Mouse (Mus musculus) hindbrain, embryonic 13.5 days (tissue): ENCODE data around the gene Akap7. TPM values are rescaled to one million over a fixed set of nuclear protein-coding genes. Genes with fewer than 3 reads are reported as not detected.

Experiments
- ATAC-seq: fragments of 200-750 bp; cut with Nextera tagmentation; 2 replicates; pipeline ENCODE4 v1.8.0; 2017; ENCODE audit warnings: moderate TSS enrichment; ENCODE audit not compliant: low FRiP score
- H3K27ac ChIP-seq: fragments of 300-500 bp; sonication (generic); 2 replicates; pipeline ENCODE4 v1.5.1; 2015; ENCODE audit warnings: inconsistent platforms, mild to moderate bottlenecking, moderate library complexity
- H3K27me3 ChIP-seq: fragments of 300-500 bp; sonication (generic); 2 replicates; pipeline ENCODE4 v1.6.1; 2015; ENCODE audit warnings: mild to moderate bottlenecking, inconsistent platforms
- H3K36me3 ChIP-seq: fragments of 300-500 bp; sonication (generic); 2 replicates; pipeline ENCODE4 v1.6.1; 2015; ENCODE audit warnings: mild to moderate bottlenecking, inconsistent platforms
- H3K4me1 ChIP-seq: fragments of 300-500 bp; sonication (generic); replicated peaks from 2 replicates; pipeline ENCODE4 v1.6.1; 2015; ENCODE audit warnings: inconsistent platforms
- H3K4me2 ChIP-seq: fragments of 300-500 bp; sonication (generic); 2 replicates; pipeline ENCODE4 v1.6.1; 2015; ENCODE audit warnings: inconsistent platforms, mild to moderate bottlenecking, moderate library complexity
- H3K4me3 ChIP-seq: fragments of 300-500 bp; sonication (generic); 2 replicates; pipeline ENCODE4 v1.5.1; 2015; ENCODE audit warnings: mild to moderate bottlenecking, inconsistent platforms
- H3K9ac ChIP-seq: fragments of 300-500 bp; sonication (generic); 2 replicates; pipeline ENCODE4 v1.6.1; 2015; ENCODE audit warnings: mild to moderate bottlenecking, inconsistent platforms
- H3K9me3 ChIP-seq: fragments of 300-500 bp; sonication (generic); 2 replicates; pipeline ENCODE4 v1.6.1; 2016; ENCODE audit warnings: inconsistent platforms
- WGBS: fragments of 180-500 bp; shearing (Covaris S2); methylation state at CpG from one replicate; pipeline ENCODE4 v1.1.7; 2015; 5-methylcytosine and 5-hydroxymethylcytosine counted together
- polyA plus RNA-seq: library from polyadenylated mRNA; unstranded; fragments of >200 nt; fragmentation: Nextera tagmentation; extraction: Ambion mirVana; gene quantifications from 2 replicates; pipeline ENCODE4 v1.2.1, GENCODE M21; 2015

The Akap7 gene
- polyA plus RNA-seq, 1 experiment from 2014 or later: 28.1 TPM

DNA sequence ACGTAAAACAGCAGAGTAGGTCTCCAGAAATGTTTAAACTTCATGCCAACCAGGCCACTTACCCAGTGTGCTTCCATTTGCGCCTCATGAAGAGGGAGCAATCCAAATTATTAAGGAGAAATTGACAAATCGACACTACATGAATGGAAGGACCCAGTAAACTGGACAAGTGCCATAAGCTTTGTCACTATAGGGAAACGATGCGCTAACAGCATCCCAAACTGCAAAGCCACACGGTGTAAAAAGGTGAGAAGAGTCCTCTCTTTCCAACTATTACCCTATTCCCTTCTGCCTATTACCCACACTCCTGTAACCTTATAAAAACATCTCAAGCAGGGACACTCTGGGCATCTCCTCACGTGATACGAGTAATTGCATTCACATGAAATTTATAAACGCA lies 11.8 kb downstream of the Akap7 start:
- 85% methylated on average over 9 of the region's 9 CpGs for WGBS
- no peak overlapping the region; the same call in 1 of the 2 replicates for H3K4me3 ChIP-seq
- no peaks in the 10 kb centered on the region for H3K27me3 ChIP-seq
- peaks cover 10% of the 10 kb centered on the region for H3K4me1 ChIP-seq
- H3K9me3 ChIP-seq: no peaks in the 10 kb centered on the region
- no peak overlapping the region for H3K27ac ChIP-seq
- H3K4me2 ChIP-seq: no peak overlapping the region
- H3K36me3 ChIP-seq: no peaks in the 10 kb centered on the region
- ATAC-seq: no peak
- no peak overlapping the region for H3K9ac ChIP-seq

DNA sequence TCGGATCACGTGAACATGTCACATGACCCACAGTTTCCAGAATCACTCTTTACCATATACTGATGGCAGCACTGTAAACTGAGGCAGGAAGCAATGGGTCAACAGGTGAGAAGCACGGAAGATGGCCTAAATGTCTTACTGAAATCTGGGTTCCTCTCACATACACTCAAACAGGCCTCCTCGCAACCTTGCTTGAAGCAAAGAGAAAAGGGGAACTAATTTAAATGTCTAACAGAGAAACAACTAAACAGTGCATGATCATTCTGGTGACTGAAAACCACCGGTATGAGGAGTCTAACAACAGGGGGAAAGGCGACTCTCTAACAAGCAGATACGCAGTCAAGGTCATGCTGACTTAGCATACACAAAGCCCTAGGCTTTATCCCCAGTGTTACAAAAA lies 12.7 kb downstream of the Akap7 start:
- 76% methylated on average over 7 of the region's 7 CpGs for WGBS
- H3K4me3 ChIP-seq: no peak overlapping the region

GRCm38 (mm10) chr10:25293796-25294195 lies 13.9 kb downstream of the Akap7 start:
- peaks cover 10% of the 10 kb centered on the region for H3K4me1 ChIP-seq
- H3K9ac ChIP-seq: no peak overlapping the region
- 93% methylated on average over 3 of the region's 3 CpGs for WGBS
- H3K4me2 ChIP-seq: no peak overlapping the region
- no peak for ATAC-seq
- H3K9me3 ChIP-seq: no peaks in the 10 kb centered on the region
- 0 out of 2 replicates have a peak, but pooled peaks cover under 1% of the 10 kb centered on the region for H3K36me3 ChIP-seq
- no peak overlapping the region for H3K27ac ChIP-seq
- H3K4me3 ChIP-seq: no peak overlapping the region
- H3K27me3 ChIP-seq: no peaks in the 10 kb centered on the region

More for the DNA sequence above, 12.7 kb downstream of the Akap7 start:
- ATAC-seq: no peak
- Histone ChIP-seq H3K36me3 (no peaks in the 10 kb centered on the region), H3K27me3 (no peaks in the 10 kb centered on the region), H3K9ac (no peak overlapping the region), H3K27ac (no peak overlapping the region), H3K4me1 (peaks cover 10% of the 10 kb centered on the region), H3K9me3 (no peaks in the 10 kb centered on the region), H3K4me2 (no peak overlapping the region)

DNA sequence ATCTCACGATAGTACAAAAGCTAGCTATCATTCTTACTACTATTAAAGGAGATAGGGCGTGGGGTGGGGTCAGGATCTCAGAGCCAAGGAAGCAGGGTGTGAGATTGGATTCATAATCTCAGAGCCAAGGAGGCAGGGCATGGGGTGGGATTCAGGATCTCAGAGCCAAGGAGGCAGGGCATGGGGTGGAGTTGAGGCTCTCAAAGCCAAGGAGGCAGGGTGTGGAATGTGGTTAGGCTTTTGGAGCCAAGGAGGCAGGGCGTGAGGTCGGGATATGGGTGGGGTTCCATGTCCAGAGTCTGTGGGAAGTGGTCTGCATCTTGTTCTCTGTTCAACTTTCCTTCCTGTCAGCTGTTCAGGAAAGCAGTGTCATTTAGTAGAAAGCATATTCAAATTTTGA lies 16.6 kb downstream of the Akap7 start:
- no peaks in the 10 kb centered on the region for H3K27me3 ChIP-seq
- no peak overlapping the region for H3K4me2 ChIP-seq
- H3K4me3 ChIP-seq: no peak overlapping the region
- H3K4me1 ChIP-seq: no peaks in the 10 kb centered on the region
- H3K9me3 ChIP-seq: no peaks in the 10 kb centered on the region
- no peak for ATAC-seq
- 89% methylated on average over 4 of the region's 4 CpGs for WGBS
- no peak overlapping the region for H3K9ac ChIP-seq
- H3K27ac ChIP-seq: no peak overlapping the region
- H3K36me3 ChIP-seq: peaks cover 5% of the 10 kb centered on the region; the same call in 1 of the 2 replicates

DNA sequence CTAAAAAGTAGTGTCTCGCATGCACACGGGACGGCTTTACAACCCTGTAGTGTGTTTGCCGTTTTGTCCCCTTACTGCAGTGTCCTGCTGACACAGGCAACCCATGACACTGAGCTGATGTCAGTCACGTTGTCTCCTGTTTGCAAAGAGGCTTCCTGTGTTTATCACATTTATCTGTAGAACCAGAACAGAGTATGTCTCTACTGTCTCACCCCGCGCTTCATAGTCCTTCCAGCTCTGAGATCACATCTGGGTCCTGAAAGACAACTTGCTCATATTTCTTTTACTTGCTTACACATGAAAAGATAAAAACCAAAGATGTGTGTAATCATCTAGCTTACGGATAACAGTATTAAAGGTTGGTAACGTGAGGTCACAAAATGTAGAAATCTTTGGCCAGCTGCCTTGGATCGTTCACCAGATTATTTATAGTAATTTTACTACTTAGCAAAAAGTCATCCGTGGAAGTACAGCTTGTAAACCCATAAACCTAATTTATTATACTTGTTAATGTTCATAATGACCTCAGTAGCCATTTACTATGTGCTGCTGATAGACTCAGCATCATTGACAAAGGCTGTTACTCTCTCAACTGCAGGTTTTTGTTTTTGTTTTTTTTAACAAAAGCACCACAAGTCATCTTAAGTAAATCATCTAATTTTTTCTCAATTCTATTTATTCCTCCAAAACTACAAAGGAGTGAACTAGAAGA lies 22.4 kb downstream of the Akap7 start:
- H3K4me1 ChIP-seq: no peaks in the 10 kb centered on the region
- H3K4me2 ChIP-seq: no peak overlapping the region
- H3K36me3 ChIP-seq: peaks cover 5% of the 10 kb centered on the region; the same call in 1 of the 2 replicates
- no peak overlapping the region for H3K9ac ChIP-seq
- H3K9me3 ChIP-seq: no peaks in the 10 kb centered on the region
- 88% methylated on average over 11 of the region's 11 CpGs for WGBS
- ATAC-seq: no peak
- no peaks in the 10 kb centered on the region for H3K27me3 ChIP-seq
- H3K4me3 ChIP-seq: no peak overlapping the region
- no peak overlapping the region for H3K27ac ChIP-seq

DNA sequence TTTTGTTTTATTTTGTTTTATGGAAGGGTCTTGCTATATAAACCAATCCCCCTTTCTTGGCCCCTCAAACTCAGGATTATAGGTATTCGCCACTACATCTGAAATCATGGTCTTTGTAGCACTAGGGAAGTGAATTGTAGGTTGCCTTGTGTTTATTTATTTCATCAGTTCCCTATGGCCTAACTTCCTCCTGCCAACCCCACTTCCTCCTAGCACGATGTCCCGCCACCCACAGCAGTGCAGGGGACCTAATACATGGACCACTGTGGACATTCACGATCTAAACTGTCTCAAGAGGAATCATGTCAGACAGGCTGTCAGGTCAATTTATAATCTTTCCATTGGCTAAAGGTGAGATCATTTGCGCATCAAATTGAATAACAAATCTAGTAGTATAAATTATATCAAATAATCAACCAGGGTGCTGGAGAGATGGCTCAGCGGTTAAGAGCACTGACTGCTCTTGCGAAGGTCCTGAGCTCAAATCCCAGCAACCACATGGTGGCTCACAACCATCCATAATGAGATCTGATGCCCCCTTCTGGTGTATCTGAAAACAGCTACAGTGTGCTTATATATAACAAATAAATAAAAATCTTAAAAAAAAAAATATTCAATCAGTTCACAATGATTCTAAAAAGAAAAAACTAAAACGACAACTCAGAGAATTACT lies 23.1 kb downstream of the Akap7 start:
- H3K4me1 ChIP-seq: no peaks in the 10 kb centered on the region
- H3K9me3 ChIP-seq: no peaks in the 10 kb centered on the region
- 90% methylated on average over 8 of the region's 8 CpGs for WGBS
- H3K4me3 ChIP-seq: no peak overlapping the region
- H3K36me3 ChIP-seq: peaks cover 5% of the 10 kb centered on the region; the same call in 1 of the 2 replicates
- no peak overlapping the region for H3K9ac ChIP-seq
- H3K27ac ChIP-seq: no peak overlapping the region
- ATAC-seq: no peak
- H3K4me2 ChIP-seq: no peak overlapping the region
- H3K27me3 ChIP-seq: no peaks in the 10 kb centered on the region

GRCm38 (mm10) chr10:25283397-25283796 lies 24.3 kb downstream of the Akap7 start:
- H3K9ac ChIP-seq: no peak overlapping the region
- H3K4me1 ChIP-seq: no peaks in the 10 kb centered on the region
- H3K27me3 ChIP-seq: no peaks in the 10 kb centered on the region
- H3K27ac ChIP-seq: no peak overlapping the region
- H3K4me3 ChIP-seq: no peak overlapping the region
- ATAC-seq: no peak
- H3K9me3 ChIP-seq: no peaks in the 10 kb centered on the region
- H3K36me3 ChIP-seq: peaks cover under 1% of the 10 kb centered on the region; the same call in 1 of the 2 replicates
- 88% methylated on average over 7 of the region's 7 CpGs for WGBS
- no peak overlapping the region for H3K4me2 ChIP-seq

DNA sequence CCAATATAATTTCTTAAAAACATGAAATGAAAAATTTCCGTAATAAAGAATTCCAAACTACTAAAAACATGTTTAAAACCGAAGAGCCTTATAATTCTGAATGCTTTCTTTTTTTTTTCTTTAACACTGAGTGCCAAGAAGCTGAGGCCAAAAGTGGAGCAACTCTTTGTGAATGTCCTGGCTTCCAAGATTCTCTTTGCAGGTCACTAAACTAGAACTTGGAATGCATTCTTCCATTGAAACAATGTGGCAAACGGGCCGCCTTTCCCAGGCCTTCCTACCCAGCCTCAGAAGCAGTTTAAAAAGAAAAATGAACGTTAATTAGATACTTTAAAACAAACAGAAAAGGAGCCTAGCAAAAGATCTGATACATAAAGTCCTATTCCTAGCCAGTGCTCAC lies 27.5 kb downstream of the Akap7 start:
- Histone ChIP-seq H3K27ac (no peak overlapping the region), H3K9me3 (no peaks in the 10 kb centered on the region), H3K4me1 (no peaks in the 10 kb centered on the region), H3K4me2 (no peak overlapping the region), H3K4me3 (no peak overlapping the region), H3K9ac (no peak overlapping the region), H3K27me3 (no peaks in the 10 kb centered on the region), H3K36me3 (no peaks in the 10 kb centered on the region)
- ATAC-seq: no peak
- WGBS: 71% methylated on average over 5 of the region's 5 CpGs

DNA sequence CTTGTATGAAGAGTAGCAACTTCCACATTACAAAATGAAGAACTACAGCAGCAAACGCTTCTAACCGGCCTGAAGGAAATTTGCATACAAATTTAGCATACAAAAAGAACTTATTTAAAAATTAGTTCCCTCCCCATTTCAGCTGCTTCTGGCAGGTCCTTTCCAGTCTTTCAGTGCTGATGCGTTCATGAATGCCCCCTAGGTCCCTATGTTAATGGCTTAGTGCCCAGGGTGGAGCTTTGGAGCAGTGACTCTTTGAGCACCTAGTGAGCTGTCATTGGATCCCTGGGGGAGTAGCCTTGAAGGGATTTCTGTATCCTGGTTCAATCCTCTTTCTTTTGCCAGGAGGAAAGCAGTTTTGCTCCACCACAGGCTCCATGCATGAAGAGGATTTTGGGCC lies 28.3 kb downstream of the Akap7 start:
- H3K4me3 ChIP-seq: no peak overlapping the region
- no peaks in the 10 kb centered on the region for H3K4me1 ChIP-seq
- H3K36me3 ChIP-seq: no peaks in the 10 kb centered on the region
- no peak overlapping the region for H3K27ac ChIP-seq
- ATAC-seq: no peak
- WGBS: 42% methylated on average over 3 of the region's 3 CpGs
- H3K27me3 ChIP-seq: no peaks in the 10 kb centered on the region
- no peak overlapping the region for H3K4me2 ChIP-seq
- H3K9me3 ChIP-seq: no peaks in the 10 kb centered on the region
- H3K9ac ChIP-seq: no peak overlapping the region

GRCm38 (mm10) chr10:25275492-25275891 lies 32.2 kb downstream of the Akap7 start:
- Histone ChIP-seq H3K27me3 (no peaks in the 10 kb centered on the region), H3K4me3 (no peak overlapping the region), H3K9ac (no peak overlapping the region), H3K27ac (no peak overlapping the region), H3K4me1 (no peaks in the 10 kb centered on the region), H3K4me2 (no peak overlapping the region), H3K36me3 (no peaks in the 10 kb centered on the region), H3K9me3 (no peaks in the 10 kb centered on the region)
- no peak for ATAC-seq
- 87% methylated on average over 7 of the region's 7 CpGs for WGBS

DNA sequence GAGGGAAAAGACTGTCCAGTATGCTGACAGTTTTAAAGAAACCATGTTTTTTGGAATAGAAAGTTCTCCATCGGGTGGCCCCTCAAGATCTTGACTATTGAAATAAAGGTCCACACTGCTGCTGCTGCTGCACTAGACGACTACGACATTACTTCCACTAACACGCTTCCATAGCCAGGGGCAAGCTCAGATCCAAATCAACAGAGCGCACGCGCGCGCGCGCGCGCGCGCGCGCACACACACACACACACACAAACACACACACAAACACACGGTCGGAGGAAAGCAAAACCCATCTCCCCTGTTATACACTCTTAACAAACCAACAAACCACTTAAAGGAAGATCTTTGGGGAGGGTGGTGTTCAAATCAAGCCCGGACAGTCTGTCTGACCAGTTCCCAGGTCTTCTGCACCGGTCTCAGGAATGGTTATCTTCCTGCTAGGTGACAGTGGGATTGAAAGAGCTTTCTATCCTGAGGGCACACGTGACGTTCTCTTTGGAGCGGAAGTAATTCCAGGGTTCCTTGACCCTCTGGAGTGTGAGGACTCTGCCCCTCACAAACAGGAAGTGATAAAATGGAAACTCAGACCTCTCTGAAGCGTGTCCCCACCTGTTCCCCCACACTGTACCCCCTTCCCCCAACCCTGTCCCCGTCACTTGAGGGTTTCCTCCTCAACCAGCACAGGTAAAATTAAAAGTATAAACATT lies 32.9 kb downstream of the Akap7 start:
- Histone ChIP-seq H3K9me3 (no peaks in the 10 kb centered on the region), H3K4me3 (no peak overlapping the region), H3K4me1 (no peaks in the 10 kb centered on the region), H3K9ac (no peak overlapping the region), H3K4me2 (no peak overlapping the region), H3K36me3 (no peaks in the 10 kb centered on the region), H3K27me3 (no peaks in the 10 kb centered on the region), H3K27ac (no peak overlapping the region)
- WGBS: 92% methylated on average over 26 of the region's 26 CpGs
- no peak for ATAC-seq

DNA sequence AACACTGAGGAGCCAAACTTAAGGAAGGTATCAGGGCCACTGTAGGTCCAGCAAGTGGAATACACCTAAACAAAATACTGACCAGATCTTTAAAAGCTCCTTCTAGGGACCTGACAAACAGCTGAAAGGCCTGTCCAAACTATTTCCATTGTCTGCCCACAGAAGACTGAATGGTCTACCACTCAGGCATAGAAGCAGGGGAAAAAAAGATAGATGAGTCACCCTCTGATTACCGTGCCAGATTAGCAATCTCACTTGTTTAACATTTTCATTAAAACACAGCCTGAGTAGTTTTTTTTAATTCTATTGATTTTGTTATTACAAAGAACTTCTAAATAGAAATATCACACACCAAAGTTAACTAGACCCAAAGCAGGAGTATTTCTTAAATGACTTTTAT lies 33.9 kb downstream of the Akap7 start:
- H3K4me2 ChIP-seq: no peak overlapping the region
- no peaks in the 10 kb centered on the region for H3K36me3 ChIP-seq
- no peak overlapping the region for H3K4me3 ChIP-seq
- ATAC-seq: no peak
- H3K27me3 ChIP-seq: no peaks in the 10 kb centered on the region
- H3K9ac ChIP-seq: no peak overlapping the region
- no peak overlapping the region for H3K27ac ChIP-seq
- no peaks in the 10 kb centered on the region for H3K9me3 ChIP-seq
- WGBS: 58% methylated on average over 1 of the region's 1 CpGs
- H3K4me1 ChIP-seq: 0 out of 2 replicates have a peak, but pooled peaks cover 2% of the 10 kb centered on the region
